Mouse (Mus musculus): ENCODE measurements around the gene Rxra.

DNA sequence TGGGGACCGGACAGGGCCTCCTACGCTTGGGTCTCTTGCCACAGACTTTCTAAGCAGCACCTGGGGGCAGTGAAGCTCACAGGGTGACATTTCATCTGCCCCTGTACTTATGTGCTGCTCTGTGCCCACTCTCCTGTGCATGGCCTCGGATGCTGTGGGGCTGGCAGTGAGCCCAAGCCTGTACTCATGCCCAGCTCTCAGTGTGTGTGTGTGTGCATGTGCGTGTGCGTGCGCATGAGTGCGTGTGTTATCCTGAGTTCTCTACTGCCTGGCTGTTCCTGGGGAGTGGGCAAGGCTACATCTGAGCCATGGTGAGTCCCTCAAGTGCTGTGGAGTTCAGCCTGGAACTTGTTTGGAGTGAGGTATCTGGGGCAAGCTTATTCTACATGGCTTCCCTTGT is 103.9 kb downstream of the Rxra start:
- no peak for TF ChIP-seq GATA1 (IDR thresholded peaks at IDR 0.05; ENCODE audit: low read length)
- TF ChIP-seq TAL1 (IDR thresholded peaks at IDR 0.05; ENCODE audit: low read length), result no peak
